Mouse (Mus musculus) lung, postnatal 10 days (tissue): ENCODE measurements around the gene Kif14.

Experiments used
- DNase-seq: peaks from one replicate; pipeline ENCODE4 v3.0.0; 2021

The Kif14 gene

DNA sequence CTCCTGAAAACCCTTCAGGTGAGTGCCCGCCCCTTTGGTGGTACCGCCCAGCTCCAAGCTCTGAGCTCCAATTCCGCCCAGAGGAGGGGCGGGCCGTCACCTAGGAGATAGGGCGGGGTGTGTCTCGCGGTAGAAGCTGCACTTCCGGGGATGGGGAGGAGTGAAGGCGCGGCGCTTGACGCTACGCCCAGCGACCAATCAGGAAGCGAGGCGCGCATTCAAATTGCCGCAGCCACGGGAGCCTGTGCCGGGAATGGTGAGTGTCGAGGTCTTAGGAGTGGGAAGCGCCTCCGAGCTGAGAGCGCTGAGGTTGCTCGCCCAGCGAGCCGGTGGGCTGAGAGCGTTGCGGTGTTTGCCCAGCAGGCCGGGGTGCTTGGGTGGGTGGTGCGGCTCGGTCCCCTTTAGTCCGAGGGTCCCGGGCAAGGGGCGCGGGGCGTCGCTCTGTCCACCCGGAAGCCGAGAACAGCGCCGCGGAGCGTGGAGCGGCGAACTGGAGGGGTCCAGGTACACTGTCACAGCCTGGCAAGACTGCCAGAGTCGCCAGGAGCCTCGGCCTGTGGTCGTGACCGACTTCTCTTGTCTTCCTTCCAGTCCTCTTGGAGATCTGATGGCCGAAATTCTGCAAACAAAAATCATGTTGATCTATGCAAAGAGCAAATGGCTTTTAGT is at the start of gene Kif14:
Kif14 (plus strand) TSS at position 201 of the 669 bp plus-strand sequence.
- DNase-seq, result peak; percentile 97

DNA sequence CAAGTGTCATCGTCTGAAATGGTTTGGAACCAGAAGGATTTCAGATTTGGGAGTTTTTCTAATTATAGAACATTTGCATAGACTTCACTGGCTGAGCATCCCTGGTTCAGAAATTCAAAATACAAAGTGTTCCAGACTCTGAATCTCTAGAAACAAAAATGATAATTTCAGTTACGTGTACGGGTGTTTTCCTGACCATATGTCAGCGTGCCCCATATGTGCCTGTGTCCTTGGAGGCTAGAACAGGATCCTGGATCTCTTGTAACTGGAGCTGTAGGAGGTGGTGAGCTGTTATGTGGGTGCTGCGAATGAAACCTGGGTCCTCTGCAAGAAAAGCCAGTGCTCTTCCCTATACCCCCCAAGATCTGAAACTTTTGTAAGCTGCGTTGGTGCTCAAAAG is 47.8 kb upstream of the Kif14 start:
- DNase-seq, result no peak

DNA sequence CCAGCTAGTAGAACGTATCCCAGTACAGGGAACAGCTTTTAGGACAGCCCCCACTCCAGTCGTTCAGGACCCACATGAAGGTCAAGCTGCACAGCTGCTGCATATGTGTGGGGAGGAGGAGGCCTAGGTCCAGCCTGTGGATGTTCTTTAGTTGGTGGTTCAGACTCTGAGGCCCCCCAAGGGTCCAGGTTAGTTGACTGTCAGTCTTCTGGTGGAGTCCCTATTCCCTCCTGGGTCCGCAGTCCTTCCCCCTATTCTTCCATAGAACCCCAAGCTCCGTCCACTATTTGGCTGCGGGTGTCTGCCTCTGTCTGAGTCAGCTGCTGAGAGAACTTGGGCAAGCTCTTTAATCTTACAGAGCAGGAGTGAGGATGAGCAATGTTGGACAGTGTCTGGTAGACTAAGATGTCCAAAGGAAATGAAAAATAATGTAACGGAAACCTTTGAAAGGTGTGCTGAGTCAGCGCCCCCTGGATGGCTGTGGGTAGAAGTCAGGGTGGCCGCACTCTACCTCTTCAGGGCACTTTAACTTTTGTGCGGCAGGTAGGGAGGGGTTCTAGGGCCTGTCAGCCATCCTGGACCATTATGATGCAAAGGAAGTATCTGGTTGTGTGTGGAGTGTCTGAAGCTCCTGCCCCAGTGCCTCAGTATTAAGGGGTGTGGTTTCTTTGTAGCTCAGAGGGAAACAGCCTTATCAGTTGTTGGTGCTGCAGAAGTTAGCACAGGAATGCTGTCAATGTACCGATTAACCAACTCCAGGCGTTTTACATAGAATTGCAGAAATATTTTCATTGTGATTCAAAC is 38.8 kb upstream of the Kif14 start:
- no peak for DNase-seq

DNA sequence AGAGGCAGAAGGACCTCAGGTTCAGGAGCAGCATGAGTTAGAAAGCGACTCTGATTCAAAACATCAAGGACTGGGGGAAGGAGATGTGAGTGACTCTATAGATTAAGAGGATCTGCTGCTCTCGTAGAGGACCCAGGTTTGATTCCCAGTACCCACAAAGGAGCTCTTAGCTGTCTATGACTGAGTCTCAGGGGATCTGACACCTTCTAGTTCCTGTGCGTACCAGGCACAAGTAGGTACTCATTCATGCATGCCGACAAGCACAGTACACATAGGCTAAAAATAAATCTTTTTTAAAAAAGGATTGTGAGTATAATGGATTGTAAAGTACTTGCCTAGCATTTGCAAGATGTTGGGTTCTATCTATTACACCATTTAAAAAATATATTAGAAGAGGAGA is 37.2 kb upstream of the Kif14 start:
- no peak for DNase-seq

DNA sequence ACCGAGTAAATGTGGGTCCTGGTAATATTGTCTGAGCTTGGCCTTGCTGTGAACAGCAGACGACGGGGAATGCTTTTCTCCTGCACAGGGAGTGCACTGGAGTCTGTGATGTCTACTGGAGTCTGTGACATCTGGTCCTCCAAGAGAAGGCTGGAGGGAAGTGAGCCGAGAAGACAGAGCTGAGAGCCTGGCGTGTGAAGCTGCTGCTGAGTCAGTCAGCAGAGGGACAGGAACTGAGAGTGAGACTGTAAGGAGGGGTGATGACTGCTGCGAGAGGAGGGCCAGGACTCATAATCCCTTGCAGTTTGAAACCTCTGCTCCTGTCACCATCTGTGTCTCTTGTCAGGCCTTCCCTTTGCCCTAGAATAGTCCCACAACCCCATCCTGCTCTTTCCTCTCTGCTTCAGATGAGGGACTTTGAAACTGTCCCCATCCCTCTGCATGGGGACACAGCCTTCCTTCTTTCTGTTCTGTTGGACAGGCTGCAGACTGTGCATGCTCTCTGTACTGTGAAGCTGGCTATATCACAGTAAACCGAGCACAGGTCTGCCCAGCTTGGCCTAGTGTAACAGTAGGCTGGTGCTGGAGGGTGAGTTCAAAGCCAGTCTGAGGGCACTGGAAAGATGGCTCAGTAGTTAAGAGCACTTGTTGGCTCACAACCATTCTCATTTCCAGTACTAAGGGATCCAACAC is 35.9 kb upstream of the Kif14 start:
- DNase-seq, result no peak

DNA sequence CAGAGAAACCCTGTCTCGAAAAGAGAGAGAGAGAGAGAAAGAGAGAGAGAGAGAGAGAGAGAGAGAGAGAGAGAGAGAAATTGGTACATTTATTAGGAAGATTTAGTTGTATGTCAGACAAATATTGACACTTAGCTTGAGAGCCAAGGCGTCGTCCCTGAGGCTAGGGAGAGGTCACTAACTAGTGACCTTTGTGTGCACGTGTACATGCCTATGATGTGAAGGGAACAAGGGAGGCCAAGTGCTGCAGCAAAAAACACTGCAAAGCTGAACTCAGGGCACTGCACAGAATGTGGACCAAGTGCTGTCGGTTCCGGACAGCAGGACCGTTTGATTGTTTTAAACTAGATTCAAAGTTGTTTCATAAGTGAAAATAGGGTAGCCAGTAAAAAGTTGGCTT is 25.4 kb upstream of the Kif14 start:
- no peak for DNase-seq

DNA sequence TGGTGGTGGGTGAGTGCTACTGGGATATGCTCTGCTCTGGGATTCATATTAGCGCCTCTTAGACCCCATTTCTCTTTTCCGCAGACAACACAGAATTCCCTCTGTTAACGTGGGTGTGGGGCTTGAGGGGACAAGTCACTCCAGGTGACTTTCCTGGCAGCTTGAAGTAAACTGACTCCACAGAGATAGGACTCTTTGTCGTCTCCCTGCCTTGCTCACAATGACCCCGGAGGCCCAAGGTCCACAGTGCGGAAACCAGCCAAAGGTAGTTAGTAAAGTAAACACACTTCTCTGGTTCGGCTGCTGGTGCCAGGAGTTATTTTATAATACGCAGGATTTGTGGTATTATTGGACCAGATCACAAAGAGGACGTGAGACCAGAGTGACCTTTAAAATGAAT is 23.3 kb upstream of the Kif14 start:
- no peak for DNase-seq

DNA sequence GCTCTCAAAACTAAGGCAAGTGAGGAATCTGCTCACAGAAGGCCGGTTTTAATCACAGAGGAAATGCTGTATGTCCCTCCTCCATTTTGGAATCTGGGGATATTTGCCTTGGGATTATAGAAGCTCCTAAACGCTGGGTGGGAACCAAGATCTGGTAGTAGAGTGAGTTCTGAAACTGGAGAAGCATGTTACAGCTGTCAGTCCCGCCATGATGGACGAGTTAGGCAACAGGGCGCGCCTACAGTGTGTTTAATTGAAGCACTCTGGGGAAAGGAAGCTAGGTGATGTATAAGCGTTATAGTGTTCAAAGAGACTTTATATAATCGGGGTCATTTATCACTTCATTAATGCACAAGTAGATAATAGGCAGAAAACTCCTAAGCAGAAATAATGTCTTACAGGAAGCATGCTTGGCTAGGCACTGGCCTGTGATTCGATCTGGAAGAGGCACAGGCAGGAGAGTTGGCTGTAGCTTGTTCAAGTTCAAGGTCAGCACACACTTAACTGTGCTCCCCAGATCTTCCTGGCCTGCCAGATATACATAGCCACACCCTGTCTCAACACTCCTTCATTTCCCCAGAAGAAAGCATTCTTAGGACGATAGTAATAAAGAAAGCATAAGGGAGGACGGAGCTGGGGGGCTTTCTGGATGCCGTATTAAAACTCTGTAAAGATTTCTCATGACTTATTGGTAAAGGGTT is 21.4 kb upstream of the Kif14 start:
- no peak for DNase-seq

DNA sequence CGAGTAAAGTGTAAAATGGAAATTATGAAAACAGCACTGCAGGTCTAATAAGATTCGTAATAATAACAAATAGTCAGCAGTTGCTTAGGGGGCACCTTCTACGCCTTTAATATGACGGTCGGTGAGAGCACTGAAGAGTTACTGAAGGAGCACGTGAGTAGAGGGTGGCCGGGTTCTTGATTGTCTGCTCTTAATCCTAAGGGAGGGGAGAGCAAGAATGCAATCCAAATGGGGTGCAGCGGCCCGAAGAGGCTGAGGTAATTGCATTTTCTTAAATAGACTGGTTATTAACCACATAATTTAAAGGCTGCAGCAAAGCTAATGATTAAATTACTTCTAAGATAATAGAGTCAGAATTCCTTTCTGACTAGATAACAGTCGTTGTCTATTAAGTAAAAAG is 19.2 kb upstream of the Kif14 start:
- no peak for DNase-seq

DNA sequence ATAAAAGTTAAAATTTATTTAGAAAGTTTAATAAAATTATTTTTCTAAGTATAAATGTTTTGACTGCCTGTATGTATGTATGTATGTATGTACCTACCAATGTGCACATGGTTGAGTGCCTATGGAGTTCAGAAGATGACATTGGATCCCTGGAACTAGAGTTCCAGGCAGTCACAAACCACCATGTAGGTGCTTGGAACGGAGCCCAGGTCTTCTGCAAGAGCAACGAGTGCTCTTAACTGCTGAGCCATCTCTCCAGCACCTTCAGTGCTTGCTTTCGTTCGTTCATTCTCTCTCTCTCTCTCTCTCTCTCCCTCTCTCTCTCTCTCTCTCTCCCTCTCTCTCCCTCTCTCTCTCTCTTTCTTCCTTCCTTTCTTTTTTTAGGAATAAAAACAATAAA is 18.8 kb upstream of the Kif14 start:
- DNase-seq, result no peak

DNA sequence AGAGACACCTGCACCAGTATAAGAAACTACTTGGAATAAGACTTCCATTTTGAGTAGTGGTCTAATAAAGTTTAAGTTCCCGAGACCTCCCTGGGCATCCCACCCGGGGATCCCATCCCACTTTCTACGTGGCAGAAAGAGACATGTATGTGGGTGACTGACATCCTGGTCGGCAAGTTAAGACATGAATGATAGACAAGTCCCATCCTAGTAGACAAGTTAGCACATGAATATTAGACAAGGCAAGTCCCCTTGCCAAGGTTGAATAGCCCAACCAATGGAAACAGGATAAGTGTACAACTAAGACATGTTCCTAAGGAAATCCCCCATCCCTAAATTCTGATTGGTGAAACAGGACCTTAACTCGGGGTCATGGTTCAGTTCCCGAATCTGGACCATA is 16.6 kb upstream of the Kif14 start:
- DNase-seq, result no peak

DNA sequence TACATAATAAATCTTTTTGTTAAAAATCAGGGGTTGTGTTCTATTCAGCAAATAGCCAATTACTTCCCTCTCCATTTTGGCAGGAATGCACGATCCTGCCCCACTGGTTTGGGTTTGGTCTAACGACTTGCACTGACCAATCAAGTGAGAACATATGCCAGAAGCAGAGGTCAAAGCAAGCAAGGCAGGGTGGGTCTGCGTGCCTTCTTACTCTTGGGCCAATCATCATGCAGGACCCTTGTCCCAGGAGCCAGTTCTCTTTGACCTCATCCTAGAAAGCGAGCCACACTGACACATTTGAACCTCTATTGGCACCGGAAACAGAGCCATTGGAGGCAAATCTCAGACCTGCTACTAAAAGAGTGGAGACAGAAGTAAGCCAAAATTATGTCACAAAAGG is 15.9 kb upstream of the Kif14 start:
- no peak for DNase-seq

DNA sequence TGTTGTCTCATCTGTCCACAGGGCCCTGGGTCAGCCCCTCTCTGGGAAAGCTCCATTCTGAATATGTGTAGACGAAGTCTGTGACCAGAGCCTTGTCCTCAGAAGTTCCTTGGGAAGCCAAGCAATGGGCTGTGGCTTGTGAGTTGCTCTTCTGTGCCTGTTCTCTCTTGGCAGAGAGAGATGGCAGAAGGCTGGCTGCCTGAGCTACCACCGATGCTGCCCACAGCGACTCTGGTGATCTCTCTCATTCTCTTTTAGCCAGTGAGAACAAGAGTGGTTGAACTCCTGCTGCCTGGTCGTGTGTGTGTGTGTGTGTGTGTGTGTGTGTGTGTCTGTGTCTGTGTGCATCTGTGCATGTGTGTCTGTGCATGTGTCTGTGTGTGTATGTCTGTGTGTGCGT is 13.7 kb upstream of the Kif14 start:
- DNase-seq, result no peak

DNA sequence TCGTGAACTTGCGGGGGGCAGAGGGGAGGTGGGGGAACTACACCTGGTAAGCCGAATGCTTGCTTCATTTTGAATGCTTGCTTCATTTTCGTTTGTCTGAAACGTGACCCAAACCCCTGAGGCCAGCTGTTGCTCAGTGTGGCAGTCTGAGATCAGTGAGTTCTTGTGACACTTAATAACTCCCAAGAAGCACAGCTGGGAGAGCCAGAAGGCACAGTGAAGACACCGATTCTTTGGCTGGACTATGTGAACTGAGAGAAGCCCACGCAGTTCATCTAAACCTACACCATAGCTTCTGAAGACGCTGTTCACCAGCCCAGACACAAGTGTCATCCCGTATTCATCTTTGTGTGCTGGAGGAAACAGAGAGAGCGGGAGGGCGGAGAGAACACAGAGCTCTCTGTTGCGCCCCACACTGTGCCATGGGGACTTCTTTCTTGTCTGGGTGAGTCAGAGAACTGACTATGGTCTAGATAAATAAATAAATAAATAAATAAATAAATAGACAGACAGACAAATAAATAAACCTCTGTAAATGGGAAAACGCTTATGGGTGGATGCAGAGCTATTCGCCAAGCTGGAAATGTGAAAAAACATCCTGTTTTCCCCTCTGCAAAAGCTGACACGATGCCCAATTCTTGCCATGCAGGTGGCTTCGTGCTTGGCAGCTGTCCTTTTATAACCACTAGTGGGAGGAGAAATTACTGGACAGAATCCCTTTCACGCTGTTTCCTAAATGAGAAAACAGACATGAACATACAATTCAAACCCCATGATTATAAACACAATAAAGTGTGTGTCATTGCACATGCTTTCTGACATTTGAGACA is 10.2 kb upstream of the Kif14 start:
- no peak for DNase-seq

DNA sequence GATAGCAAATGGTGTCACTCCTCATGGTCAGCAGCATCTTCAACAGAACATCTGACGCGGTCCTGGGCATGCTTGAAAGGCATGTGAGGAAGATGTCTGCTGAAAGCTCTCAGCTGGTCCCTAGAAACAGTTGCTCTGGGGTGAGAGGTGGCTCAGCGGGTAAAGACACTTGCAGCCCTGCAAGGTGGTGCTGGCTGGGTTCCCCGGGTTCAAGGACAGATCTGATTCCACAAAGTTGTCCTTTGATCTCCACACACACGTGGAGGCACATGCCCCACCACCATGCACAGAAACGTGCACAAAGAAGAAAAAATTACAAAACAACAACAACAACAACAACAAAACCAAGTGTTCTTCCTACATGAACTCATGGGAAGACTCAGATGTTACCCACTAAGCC is 9.4 kb upstream of the Kif14 start:
- no peak for DNase-seq

DNA sequence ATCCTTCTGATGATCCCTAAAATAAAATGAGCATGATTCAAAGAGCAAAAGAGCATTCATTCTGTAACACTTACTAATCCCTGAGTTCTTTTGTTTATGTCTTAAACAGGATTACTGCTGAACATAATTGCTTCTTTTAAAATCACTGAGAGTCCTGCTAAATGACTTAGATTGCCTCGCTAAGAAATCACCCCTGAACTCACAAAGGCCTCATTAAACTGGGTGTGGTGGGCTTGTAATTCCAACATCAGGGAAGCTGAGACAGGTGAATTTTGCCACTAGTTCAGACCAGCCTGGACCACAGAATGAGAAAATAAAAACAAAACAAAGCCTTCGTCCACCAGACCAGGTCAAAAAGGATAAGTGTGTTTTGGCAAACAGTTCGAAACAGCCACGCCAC is 8.7 kb upstream of the Kif14 start:
- no peak for DNase-seq

DNA sequence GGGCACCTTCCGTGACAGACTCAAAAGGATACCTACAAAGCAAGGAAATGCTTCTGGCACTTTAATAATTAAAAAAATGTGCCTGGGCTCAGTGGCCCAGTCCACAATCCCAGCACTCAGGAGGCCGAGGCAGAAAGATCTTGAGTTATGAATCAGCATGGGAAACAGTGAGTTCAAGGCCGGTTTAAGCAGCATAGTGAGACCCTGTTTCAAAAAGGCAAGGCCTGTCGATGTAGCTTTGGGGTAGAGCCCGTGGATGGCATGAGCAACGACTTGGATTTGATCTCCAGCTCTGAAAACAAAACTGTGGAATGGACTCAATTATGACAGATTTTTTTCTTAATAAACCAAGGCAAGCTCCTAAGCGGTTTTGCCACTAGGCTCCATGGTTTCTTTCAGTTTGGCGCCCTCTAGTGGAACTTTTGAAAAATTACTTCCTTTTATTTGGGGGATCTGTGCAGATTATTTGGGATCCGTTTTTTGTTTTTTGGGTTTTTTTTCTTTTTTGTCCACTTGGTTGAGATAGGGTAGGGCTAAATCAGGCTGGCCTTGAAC is 7.4 kb upstream of the Kif14 start:
- DNase-seq, result peak; percentile 41

DNA sequence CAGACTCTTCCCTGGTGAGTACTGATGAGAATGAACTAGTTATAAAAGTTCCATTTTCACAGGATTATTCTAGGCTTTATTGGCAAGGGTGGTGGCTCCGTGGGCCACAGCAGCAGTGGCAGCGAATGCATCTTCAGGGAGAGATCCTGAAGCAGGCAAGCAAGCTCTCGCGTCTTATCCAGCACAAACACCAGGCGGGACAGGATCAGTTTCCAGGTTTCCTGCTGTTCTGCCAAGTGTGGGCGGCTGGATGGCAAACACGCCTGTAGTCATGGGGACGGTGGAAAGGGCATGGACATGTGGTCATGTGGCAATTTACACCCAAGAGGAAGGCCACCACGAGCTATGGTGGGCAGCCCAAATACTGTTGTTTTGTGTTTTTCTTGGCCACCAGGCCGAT is 3.7 kb upstream of the Kif14 start:
- DNase-seq, result no peak

DNA sequence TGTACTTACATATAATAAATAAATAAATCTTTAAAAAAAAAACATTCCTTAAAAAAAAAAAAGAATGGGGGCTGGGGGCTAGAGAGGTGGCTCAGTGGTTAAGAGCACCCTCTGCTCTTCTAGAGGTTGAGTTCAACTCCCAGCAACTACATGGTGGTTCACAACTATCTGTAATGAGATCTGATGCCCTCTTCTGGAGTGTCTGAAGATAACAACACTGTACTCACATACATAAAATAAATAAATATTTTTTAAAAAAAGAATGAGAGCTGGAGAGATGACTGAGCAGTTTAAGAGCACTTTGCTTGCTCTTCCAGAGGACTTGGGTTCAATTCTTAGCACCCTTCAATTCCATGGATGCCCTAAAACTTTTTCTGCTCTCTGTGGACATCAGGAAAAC is 975 bp upstream of the Kif14 start:
- DNase-seq, result no peak

DNA sequence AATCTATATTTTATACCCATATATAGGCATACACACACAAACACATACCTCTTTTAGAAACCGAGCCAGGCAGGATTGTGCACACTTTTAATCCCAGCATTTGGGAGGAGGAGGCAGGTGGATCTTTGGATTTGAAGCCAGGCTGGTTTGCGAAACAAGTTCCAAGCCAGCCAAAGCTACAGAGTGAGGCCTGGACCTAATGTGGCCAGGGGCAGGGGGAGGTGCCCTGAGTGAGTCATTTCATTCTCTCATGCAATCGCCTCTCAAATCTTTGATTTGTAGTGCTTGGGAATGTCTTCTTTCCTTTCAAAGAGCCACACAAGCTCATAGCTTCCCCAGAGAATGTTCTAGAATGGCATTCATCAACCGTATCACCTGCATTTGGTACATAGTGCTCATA is 3.3 kb downstream of the Kif14 start:
- DNase-seq, result no peak

DNA sequence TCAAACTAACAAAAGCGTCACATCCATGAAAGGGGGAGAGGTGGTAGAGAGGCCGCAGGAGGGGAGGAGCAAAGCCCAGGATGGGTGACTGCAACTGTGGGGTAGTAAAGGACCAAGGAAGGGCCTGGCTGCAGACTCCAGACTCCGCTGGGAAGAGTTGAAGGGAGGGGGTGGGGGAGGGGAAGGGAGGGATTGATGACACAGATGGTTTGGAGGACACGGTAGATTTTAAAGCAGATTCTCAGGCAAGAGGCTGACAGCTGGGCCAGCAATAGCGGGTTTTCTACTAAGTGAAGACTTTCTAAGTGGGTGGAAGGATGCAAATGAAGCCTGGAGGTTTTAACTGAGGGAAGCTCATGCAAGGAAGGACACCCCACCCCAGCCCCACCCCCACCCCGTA is 4.3 kb downstream of the Kif14 start:
- DNase-seq, result no peak

DNA sequence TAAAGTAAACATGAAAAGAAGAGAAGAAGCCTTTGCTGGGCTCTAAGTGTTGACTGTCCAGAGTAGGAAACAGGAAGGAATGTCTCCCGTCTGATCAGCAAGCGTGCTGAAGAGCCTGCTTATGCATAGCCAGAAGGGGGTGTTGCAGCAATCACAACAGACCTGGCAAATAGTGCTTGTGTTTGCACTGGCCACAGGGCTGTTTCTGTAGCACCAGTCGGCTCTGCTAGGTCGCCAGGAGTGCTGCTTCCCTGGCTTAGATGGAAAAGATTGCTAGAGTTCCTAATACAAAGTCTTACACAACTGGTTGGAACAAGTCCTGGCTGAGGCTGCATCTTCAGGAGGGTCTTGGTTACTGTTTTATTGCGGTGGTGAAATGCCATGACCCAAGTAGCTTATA is 25.5 kb downstream of the Kif14 start:
- peak; percentile 16 for DNase-seq
